Mouse (Mus musculus): Measurements from ENCODE around the gene Wls.

Wls gene

GRCm38 (mm10) chr3:159917328-159918090 lies 78.0 kb downstream of the Wls start:
- no peak for DNase-seq (ENCODE audit: low read depth, low spot score)

All from CD4-positive helper T cell, adult 2 months (primary cell).